Mouse (Mus musculus) heart, embryonic 13.5 days (tissue): ENCODE results near the gene Sec13. TPM values are rescaled to one million over a fixed set of nuclear protein-coding genes. Genes with fewer than 3 reads are reported as not detected.
A peak's percentile ranks its signal among the peaks of the same experiment; 100 is the strongest.

Experiments
- ATAC-seq: fragments of 200-750 bp; cut with Nextera tagmentation; 2 replicates; pipeline ENCODE4 v1.8.0; 2017; ENCODE audit warnings: moderate TSS enrichment; ENCODE audit not compliant: insufficient number of reproducible peaks, low FRiP score, low TSS enrichment; ENCODE audit errors: extremely low read depth
- H3K27ac ChIP-seq: fragments of 300-500 bp; sonication (generic); replicated peaks from 2 replicates; pipeline ENCODE4 v1.5.1; 2015; ENCODE audit warnings: moderate library complexity, mild to moderate bottlenecking, inconsistent platforms
- H3K27me3 ChIP-seq: fragments of 300-500 bp; sonication (generic); replicated peaks from 2 replicates; pipeline ENCODE4 v1.6.1; 2015; ENCODE audit warnings: mild to moderate bottlenecking, inconsistent platforms
- H3K36me3 ChIP-seq: fragments of 300-500 bp; sonication (generic); 2 replicates; pipeline ENCODE4 v1.6.1; 2015; ENCODE audit warnings: mild to moderate bottlenecking, inconsistent platforms
- H3K4me1 ChIP-seq: fragments of 300-500 bp; sonication (generic); 2 replicates; pipeline ENCODE4 v1.6.1; 2015; ENCODE audit warnings: inconsistent platforms
- H3K4me2 ChIP-seq: fragments of 300-500 bp; sonication (generic); 2 replicates; pipeline ENCODE4 v1.6.1; 2015; ENCODE audit warnings: inconsistent platforms, mild to moderate bottlenecking, moderate library complexity
- H3K4me3 ChIP-seq: fragments of 300-500 bp; sonication (generic); 2 replicates; pipeline ENCODE4 v1.5.1; 2015; ENCODE audit warnings: moderate library complexity, mild to moderate bottlenecking, inconsistent platforms
- H3K9ac ChIP-seq: fragments of 300-500 bp; sonication (generic); 2 replicates; pipeline ENCODE4 v1.6.1; 2015; ENCODE audit warnings: inconsistent platforms, mild to moderate bottlenecking, moderate library complexity
- H3K9me3 ChIP-seq: fragments of 300-500 bp; sonication (generic); 2 replicates; pipeline ENCODE4 v1.6.1; 2016; ENCODE audit warnings: inconsistent platforms
- WGBS: fragments of 180-500 bp; shearing (Covaris S2); methylation state at CpG from one replicate; pipeline ENCODE4 v1.1.7; 2015; ENCODE audit warnings: mixed read lengths; 5-methylcytosine and 5-hydroxymethylcytosine counted together
- polyA plus RNA-seq: library from polyadenylated mRNA; unstranded; fragments of >200 nt; fragmentation: Nextera tagmentation; extraction: Ambion mirVana; gene quantifications from 2 replicates; pipeline ENCODE4 v1.2.1, GENCODE M21; 2015

Sec13 gene
- polyA plus RNA-seq, 1 experiment from 2014 or later, result 200 TPM

GRCm38 (mm10) chr6:113697222-113698205 lies 43.0 kb downstream of the Sec13 start:
- under 1% methylated on average over 104 of the region's 113 CpGs for WGBS
- no peak for ATAC-seq

GRCm38 (mm10) chr6:113696582-113697221 lies 43.8 kb downstream of the Sec13 start, which contains the start of gene Tatdn2:
Tatdn2 (plus strand) TSS chr6:113697050.
- under 1% methylated on average over 58 of the region's 58 CpGs for WGBS
- peaks cover 58% of the 10 kb centered on the region for H3K4me1 ChIP-seq

More at GRCm38 (mm10) chr6:113697222-113698205, 43.0 kb downstream of the Sec13 start:
- Histone ChIP-seq H3K9me3 (no peaks in the 10 kb centered on the region), H3K9ac (peak overlapping the region; percentile 90), H3K27ac (peak overlapping the region; percentile 93), H3K4me2 (peak overlapping the region; percentile 95), H3K27me3 (no peaks in the 10 kb centered on the region), H3K36me3 (peaks cover 42% of the 10 kb centered on the region), H3K4me3 (peak overlapping the region; percentile 82), H3K4me1 (peaks cover 51% of the 10 kb centered on the region)

GRCm38 (mm10) chr6:113695766-113696355 lies 44.7 kb downstream of the Sec13 start:
- peaks cover 65% of the 10 kb centered on the region for H3K4me1 ChIP-seq
- H3K4me3 ChIP-seq, result peak overlapping the region; percentile 82
- peak overlapping the region; percentile 85 for H3K27ac ChIP-seq
- H3K36me3 ChIP-seq, result peaks cover 26% of the 10 kb centered on the region
- ATAC-seq, result no peak
- H3K27me3 ChIP-seq, result no peaks in the 10 kb centered on the region
- WGBS, result 44% methylated on average over 4 of the region's 4 CpGs
- peak overlapping the region; percentile 66 for H3K4me2 ChIP-seq
- peak overlapping the region; percentile 64 for H3K9ac ChIP-seq
- no peaks in the 10 kb centered on the region for H3K9me3 ChIP-seq

More at GRCm38 (mm10) chr6:113696582-113697221, 43.8 kb downstream of the Sec13 start, which contains the start of gene Tatdn2:
- Histone ChIP-seq H3K27me3 (no peaks in the 10 kb centered on the region), H3K4me3 (peak within 1 kb of the TSS; percentile 82), H3K4me2 (peak within 1 kb of the TSS; percentile 95), H3K9me3 (no peaks in the 10 kb centered on the region), H3K9ac (peak within 1 kb of the TSS; percentile 90), H3K27ac (peak within 1 kb of the TSS; percentile 93), H3K36me3 (peaks cover 34% of the 10 kb centered on the region)
- ATAC-seq, result peak; percentile 97

GRCm38 (mm10) chr6:113695203-113695602 lies 45.3 kb downstream of the Sec13 start:
- WGBS, result 71% methylated on average over 1 of the region's 1 CpGs
- Histone ChIP-seq H3K4me1 (peaks cover 68% of the 10 kb centered on the region), H3K4me2 (no peak overlapping the region), H3K9me3 (no peaks in the 10 kb centered on the region), H3K9ac (no peak overlapping the region), H3K27me3 (no peaks in the 10 kb centered on the region), H3K36me3 (peaks cover 19% of the 10 kb centered on the region), H3K27ac (no peak overlapping the region; the same call in 1 of the 2 replicates), H3K4me3 (no peak overlapping the region)
- no peak for ATAC-seq

GRCm38 (mm10) chr6:113693377-113693776 lies 47.2 kb downstream of the Sec13 start:
- Histone ChIP-seq H3K9ac (no peak overlapping the region), H3K4me3 (no peak overlapping the region), H3K4me1 (peaks cover 61% of the 10 kb centered on the region), H3K9me3 (no peaks in the 10 kb centered on the region), H3K27me3 (no peaks in the 10 kb centered on the region), H3K27ac (no peak overlapping the region), H3K4me2 (peak overlapping the region; percentile 22; the same call in 1 of the 2 replicates), H3K36me3 (peaks cover 11% of the 10 kb centered on the region)
- WGBS, result 70% methylated on average over 5 of the region's 5 CpGs
- ATAC-seq, result no peak

- Histone ChIP-seq H3K9ac (no peak overlapping the region), H3K36me3 (peaks cover 11% of the 10 kb centered on the region), H3K27ac (no peak overlapping the region), H3K4me2 (peak overlapping the region; percentile 35), H3K4me3 (no peak overlapping the region), H3K27me3 (no peaks in the 10 kb centered on the region), H3K4me1 (peaks cover 59% of the 10 kb centered on the region), H3K9me3 (no peaks in the 10 kb centered on the region)
- ATAC-seq, result no peak
- 79% methylated on average over 5 of the region's 5 CpGs for WGBS
Observed at GRCm38 (mm10) chr6:113692661-113693133, 47.8 kb downstream of the Sec13 start.

GRCm38 (mm10) chr6:113691084-113691462 lies 49.5 kb downstream of the Sec13 start:
- 53% methylated on average over 4 of the region's 4 CpGs for WGBS

GRCm38 (mm10) chr6:113690400-113691083 lies 50.0 kb downstream of the Sec13 start:
- Histone ChIP-seq H3K4me3 (peak overlapping the region; percentile 38), H3K36me3 (peaks cover 11% of the 10 kb centered on the region), H3K27me3 (no peaks in the 10 kb centered on the region), H3K4me1 (peaks cover 59% of the 10 kb centered on the region), H3K27ac (peak overlapping the region; percentile 94), H3K4me2 (peak overlapping the region; percentile 66), H3K9me3 (no peaks in the 10 kb centered on the region), H3K9ac (peak overlapping the region; percentile 76)
- WGBS, result under 1% methylated on average over 14 of the region's 14 CpGs
- ATAC-seq, result peak; percentile 67

More at GRCm38 (mm10) chr6:113691084-113691462, 49.5 kb downstream of the Sec13 start:
- H3K4me2 ChIP-seq, result peak overlapping the region; percentile 66
- peak overlapping the region; percentile 76 for H3K9ac ChIP-seq
- H3K4me1 ChIP-seq, result peaks cover 64% of the 10 kb centered on the region
- H3K27me3 ChIP-seq, result no peaks in the 10 kb centered on the region
- peaks cover 11% of the 10 kb centered on the region for H3K36me3 ChIP-seq
- H3K9me3 ChIP-seq, result no peaks in the 10 kb centered on the region
- ATAC-seq, result no peak
- H3K4me3 ChIP-seq, result peak overlapping the region; percentile 38
- peak overlapping the region; percentile 94 for H3K27ac ChIP-seq

GRCm38 (mm10) chr6:113690008-113690399 lies 50.5 kb downstream of the Sec13 start:
- peaks cover 10% of the 10 kb centered on the region for H3K36me3 ChIP-seq
- 13% methylated on average over 7 of the region's 7 CpGs for WGBS
- peaks cover 54% of the 10 kb centered on the region for H3K4me1 ChIP-seq
- peak overlapping the region; percentile 94 for H3K27ac ChIP-seq
- peak overlapping the region; percentile 66 for H3K4me2 ChIP-seq
- no peaks in the 10 kb centered on the region for H3K9me3 ChIP-seq
- H3K9ac ChIP-seq, result peak overlapping the region; percentile 76
- H3K4me3 ChIP-seq, result no peak overlapping the region
- ATAC-seq, result no peak
- no peaks in the 10 kb centered on the region for H3K27me3 ChIP-seq

GRCm38 (mm10) chr6:113686551-113687125 lies 53.9 kb downstream of the Sec13 start:
- no peaks in the 10 kb centered on the region for H3K9me3 ChIP-seq
- no peak overlapping the region for H3K4me2 ChIP-seq
- WGBS, result 45% methylated on average over 8 of the region's 8 CpGs
- H3K36me3 ChIP-seq, result 0 out of 2 replicates have a peak, but pooled peaks cover 12% of the 10 kb centered on the region
- peaks cover 38% of the 10 kb centered on the region for H3K4me1 ChIP-seq
- ATAC-seq, result no peak
- H3K9ac ChIP-seq, result 0 out of 2 replicates have a peak overlapping the region, but pooled peaks have one; percentile 38
- no peak overlapping the region for H3K27ac ChIP-seq
- H3K4me3 ChIP-seq, result no peak overlapping the region
- no peaks in the 10 kb centered on the region for H3K27me3 ChIP-seq
